Mouse (Mus musculus) midbrain, embryonic 15.5 days (tissue): ENCODE data around the gene Haus7. TPM values are rescaled to one million over a fixed set of nuclear protein-coding genes. Genes with fewer than 3 reads are reported as not detected.

Experiments used
- polyA plus RNA-seq: library from polyadenylated mRNA; unstranded; fragments of >200 nt; fragmentation: Nextera tagmentation; extraction: Ambion mirVana; gene quantifications from 2 replicates; pipeline ENCODE4 v1.2.1, GENCODE M21; 2015

Haus7 gene
- polyA plus RNA-seq, 1 experiment from 2014 or later: 76.1 TPM

Other genes with a start within 250 kb of the Haus7 start
- 0.57 and 1.4 TPM in 2 replicates for gene Xlr4b, start 244.7 kb downstream of the Haus7 start, polyA plus RNA-seq
- 33.6 and 33.8 TPM in 2 replicates for gene F8a, start 230.8 kb downstream of the Haus7 start, polyA plus RNA-seq
- 0.32 and 0.43 TPM in 2 replicates for gene Xlr4c, start 215.9 kb downstream of the Haus7 start, polyA plus RNA-seq
- 0.13 TPM in 2 replicates for gene Xlr3c, start 193.7 kb downstream of the Haus7 start, polyA plus RNA-seq
- gene Xlr5a, start 166.1 kb downstream of the Haus7 start, polyA plus RNA-seq: not detected in 2 replicates
- not detected in 2 replicates for gene Xlr5c, start 166.1 kb downstream of the Haus7 start, polyA plus RNA-seq
- gene Gm45015, start 122.2 kb downstream of the Haus7 start, polyA plus RNA-seq: not detected in 2 replicates
- gene Zfp275, start 116.4 kb downstream of the Haus7 start, polyA plus RNA-seq: 10.3 and 10.5 TPM in 2 replicates
- gene Gm18336, start 60.3 kb downstream of the Haus7 start, polyA plus RNA-seq: not detected in 2 replicates
- gene Zfp92, start 47.9 kb downstream of the Haus7 start, polyA plus RNA-seq: 1.3 and 1.6 TPM in 2 replicates
- not detected in 2 replicates for gene Trex2, start 23.7 kb downstream of the Haus7 start, polyA plus RNA-seq
- gene Bgn, start 24.6 kb upstream of the Haus7 start, polyA plus RNA-seq: 22.9 and 24.3 TPM in 2 replicates
- 5.9 and 7.0 TPM in 2 replicates for gene Atp2b3, start 44.0 kb upstream of the Haus7 start, polyA plus RNA-seq
- gene Dusp9, start 180.4 kb upstream of the Haus7 start, polyA plus RNA-seq: 0.43 and 0.46 TPM in 2 replicates
- 179 and 188 TPM in 2 replicates for gene Pnck, start 201.1 kb upstream of the Haus7 start, polyA plus RNA-seq
- 6.6 and 7.4 TPM in 2 replicates for gene Slc6a8, start 214.1 kb upstream of the Haus7 start, polyA plus RNA-seq